Mouse (Mus musculus) testis, adult 2 months (tissue): ENCODE data around the gene Gna15.

Experiments
- CTCF ChIP-seq: fragments of 200-500 bp; IDR thresholded peaks from 2 replicates; pipeline ENCODE4 v1.5.1; 2012; ENCODE audit warnings: low read depth, mild to moderate bottlenecking, inconsistent platforms, low read length, moderate library complexity; ENCODE audit not compliant: control insufficient read depth, insufficient read depth, insufficient replicate concordance
- POLR2A ChIP-seq: fragments of 200-500 bp; IDR thresholded peaks from 2 replicates; pipeline ENCODE4 v1.6.1; 2012; ENCODE audit warnings: low read depth, mild to moderate bottlenecking, inconsistent platforms, low read length, moderate library complexity; ENCODE audit not compliant: control insufficient read depth

DNA sequence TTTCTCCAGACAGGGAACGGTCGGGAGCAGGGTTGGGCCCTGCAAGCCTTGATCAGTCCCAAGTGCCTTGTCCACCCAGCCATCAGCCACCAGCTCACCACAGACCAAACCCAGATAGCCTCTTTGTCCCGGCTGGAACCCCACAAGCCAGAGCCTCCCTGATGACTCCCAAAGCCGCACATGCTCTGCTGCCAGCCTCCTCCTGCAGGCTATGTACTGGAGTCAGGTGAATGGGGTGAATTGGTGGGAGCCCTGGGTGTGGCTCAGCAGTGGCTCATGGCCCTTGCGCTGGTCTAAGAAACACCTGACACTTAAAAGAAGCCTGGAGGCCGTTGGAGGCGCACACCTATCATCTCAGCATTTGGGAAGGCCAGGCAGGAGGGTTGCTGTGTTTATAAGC lies 61.1 kb downstream of the Gna15 start:
- TF ChIP-seq POLR2A (no peak), CTCF (no peak)
